Mouse (Mus musculus): ENCODE measurements at regions not wholly inside any gene's neighbourhood (a gene's known extent, or its start where the extent isn't known, plus 50 kb on each side); places are given as distances from the start of the nearest gene placed in this dataset.
A peak's percentile ranks its signal among the peaks of the same experiment; 100 is the strongest.

DNA sequence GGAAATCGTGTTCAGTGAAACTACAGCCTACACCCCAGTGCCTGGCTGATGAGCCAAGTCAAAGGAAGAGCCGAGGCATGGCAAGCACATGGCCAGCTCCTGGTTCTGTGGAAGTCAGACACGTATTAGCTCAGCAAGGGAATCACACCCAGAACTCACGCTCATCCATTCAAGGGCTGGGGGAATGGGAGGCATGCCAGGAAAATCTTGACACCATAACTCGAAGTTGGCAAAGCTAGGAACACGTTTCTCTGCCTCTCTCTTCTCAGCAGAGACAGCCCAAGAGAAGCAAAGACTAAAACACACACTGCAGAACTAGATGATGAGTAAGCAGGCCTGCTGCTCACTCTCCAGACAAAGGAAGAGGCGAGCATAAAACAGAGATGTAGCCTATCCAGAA, 53.5 kb upstream of the Ypel5 start:
- Histone ChIP-seq H3K9me3 (no peaks in the 10 kb centered on the region), H3K27ac (no peak overlapping the region), H3K36me3 (replicated peaks) (no peaks in the 10 kb centered on the region), H3K4me1 (no peaks in the 10 kb centered on the region), H3K4me3 (no peak overlapping the region), H3K27me3 (ENCODE audit: poor library complexity, severe bottlenecking) (no peaks in the 10 kb centered on the region)
- WGBS = 76% methylated on average over 7 of the region's 7 CpGs
- DNase-seq (ENCODE audit: extremely low spot score, low spot score) = no peak

DNA sequence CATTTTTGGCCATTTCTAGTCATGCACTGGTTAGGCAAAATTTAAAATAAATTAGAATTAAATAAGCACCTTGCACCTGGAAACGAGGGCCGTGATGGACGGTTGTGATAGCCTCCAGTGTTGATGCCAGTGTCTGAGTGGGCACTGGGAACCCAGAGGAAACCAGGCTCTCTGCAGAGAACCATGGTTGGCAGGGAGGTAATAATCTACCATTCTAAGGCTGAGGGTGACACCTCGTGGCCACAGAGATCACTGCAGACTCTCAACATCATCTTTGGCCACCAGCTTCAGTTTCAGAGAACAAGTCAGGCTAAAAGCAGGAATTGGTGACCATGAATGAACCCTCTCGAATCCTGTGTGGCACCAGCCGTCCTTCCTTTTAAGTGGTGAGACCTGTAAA, 54.5 kb upstream of the Ypel5 start:
- Histone ChIP-seq H3K27ac (no peak overlapping the region), H3K27me3 (ENCODE audit: poor library complexity, severe bottlenecking) (no peaks in the 10 kb centered on the region), H3K4me1 (no peaks in the 10 kb centered on the region), H3K36me3 (replicated peaks) (no peaks in the 10 kb centered on the region), H3K4me3 (no peak overlapping the region), H3K9me3 (no peaks in the 10 kb centered on the region)
- WGBS = 30% methylated on average over 6 of the region's 6 CpGs
- DNase-seq (ENCODE audit: extremely low spot score, low spot score) = peak; percentile 50

DNA sequence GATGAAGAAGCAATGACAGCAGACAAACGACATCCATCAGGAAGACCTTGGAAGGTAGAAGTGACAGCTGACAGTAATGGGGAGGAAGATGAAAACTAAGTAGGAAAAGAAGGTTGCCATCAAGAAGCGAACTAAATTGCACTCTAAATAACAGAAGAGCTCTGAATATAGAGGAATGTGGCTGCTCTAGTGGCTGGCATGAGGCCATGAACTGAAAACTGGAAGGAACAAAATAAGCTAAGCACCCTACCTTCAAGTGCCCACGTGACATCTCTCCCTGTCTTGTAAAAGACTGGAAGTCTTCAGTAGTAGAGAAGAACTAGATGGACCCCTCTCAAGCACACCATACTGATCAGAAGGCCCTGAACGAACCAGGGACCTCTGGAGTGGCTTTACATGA, 68.0 kb upstream of the Ypel5 start:
- H3K4me3 ChIP-seq = no peak overlapping the region
- no peaks in the 10 kb centered on the region for H3K9me3 ChIP-seq
- no peak for DNase-seq (ENCODE audit: extremely low spot score, low spot score)
- no peaks in the 10 kb centered on the region for H3K27me3 ChIP-seq (ENCODE audit: poor library complexity, severe bottlenecking)
- no peaks in the 10 kb centered on the region for H3K4me1 ChIP-seq
- H3K36me3 ChIP-seq (replicated peaks) = no peaks in the 10 kb centered on the region
- WGBS = 75% methylated on average over 4 of the region's 4 CpGs
- no peak overlapping the region for H3K27ac ChIP-seq

DNA sequence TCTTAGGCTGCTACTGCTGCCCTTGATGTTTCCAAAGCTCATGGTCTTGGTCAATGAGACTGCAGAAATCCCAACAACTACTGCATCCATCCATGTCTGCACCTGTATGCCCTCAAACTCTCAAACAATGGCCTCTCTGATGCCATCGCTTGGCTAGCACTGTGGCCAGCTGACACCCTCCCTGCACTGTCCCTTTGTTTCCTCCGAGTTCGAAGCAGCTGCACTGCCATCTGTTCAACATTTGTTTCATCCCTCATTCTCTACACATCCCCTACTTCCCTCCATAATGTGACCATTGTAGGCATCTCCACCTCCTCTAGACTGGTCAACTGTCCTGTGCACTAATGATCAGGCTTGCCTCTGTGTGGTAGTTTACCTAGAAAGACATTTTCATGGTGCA, 75.3 kb upstream of the Ypel5 start:
- no peaks in the 10 kb centered on the region for H3K9me3 ChIP-seq
- DNase-seq (ENCODE audit: extremely low spot score, low spot score) = no peak
- no peaks in the 10 kb centered on the region for H3K36me3 ChIP-seq (replicated peaks)
- WGBS = 74% methylated on average over 3 of the region's 3 CpGs
- no peak overlapping the region for H3K4me3 ChIP-seq
- no peaks in the 10 kb centered on the region for H3K27me3 ChIP-seq (ENCODE audit: poor library complexity, severe bottlenecking)
- no peaks in the 10 kb centered on the region for H3K4me1 ChIP-seq
- H3K27ac ChIP-seq = no peak overlapping the region

DNA sequence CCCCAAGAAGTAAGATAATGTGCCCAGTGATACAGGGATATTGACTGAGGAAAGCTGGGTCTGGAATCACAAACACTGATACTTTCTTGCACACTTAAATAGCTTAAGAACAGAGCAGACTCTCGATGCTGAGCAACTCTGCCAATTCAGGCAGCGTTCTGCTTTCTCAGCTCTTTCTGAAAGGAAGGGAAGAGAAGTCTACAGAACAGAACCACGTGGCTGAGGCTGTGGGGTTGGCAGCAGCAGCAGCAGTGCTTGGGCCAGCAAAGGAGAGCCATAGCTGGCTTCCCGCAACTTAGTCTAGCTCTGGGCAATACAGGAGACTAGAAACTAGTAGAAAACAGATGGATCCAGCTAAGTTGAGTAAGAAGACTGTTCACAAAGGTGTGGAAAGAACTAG, 89.8 kb upstream of the Ypel5 start:
- H3K27ac ChIP-seq = no peak overlapping the region
- H3K4me3 ChIP-seq = no peak overlapping the region
- no peaks in the 10 kb centered on the region for H3K27me3 ChIP-seq (ENCODE audit: poor library complexity, severe bottlenecking)
- no peaks in the 10 kb centered on the region for H3K36me3 ChIP-seq (replicated peaks)
- H3K9me3 ChIP-seq = no peaks in the 10 kb centered on the region
- DNase-seq (ENCODE audit: extremely low spot score, low spot score) = no peak
- 66% methylated on average over 4 of the region's 4 CpGs for WGBS
- H3K4me1 ChIP-seq = no peaks in the 10 kb centered on the region

DNA sequence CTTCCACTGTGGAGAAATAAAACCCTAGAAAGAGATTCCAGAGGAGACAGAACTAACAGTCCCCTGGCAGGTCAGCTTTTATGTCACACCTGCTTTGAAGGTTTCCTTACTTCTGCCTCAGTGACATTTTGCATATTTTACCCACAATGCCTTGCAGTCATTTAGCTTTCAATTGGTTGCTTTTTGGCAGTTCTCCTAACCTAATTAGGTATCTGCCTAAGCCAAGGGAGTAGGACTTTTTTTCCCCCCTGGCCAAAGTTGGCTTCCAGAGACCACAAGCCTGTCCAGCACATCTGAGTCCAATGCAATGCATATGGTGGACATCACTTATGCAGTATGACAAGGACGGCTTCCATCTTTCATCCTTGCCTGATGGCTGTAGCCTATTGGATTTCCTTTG, 103.2 kb upstream of the Ypel5 start:
- Histone ChIP-seq H3K4me3 (no peak overlapping the region), H3K27me3 (ENCODE audit: poor library complexity, severe bottlenecking) (no peaks in the 10 kb centered on the region), H3K9me3 (no peaks in the 10 kb centered on the region), H3K4me1 (peaks cover 4% of the 10 kb centered on the region; the same call in 1 of the 2 replicates), H3K36me3 (replicated peaks) (no peaks in the 10 kb centered on the region), H3K27ac (no peak overlapping the region)
- DNase-seq (ENCODE audit: extremely low spot score, low spot score) = no peak
- 91% methylated on average over 1 of the region's 1 CpGs for WGBS

DNA sequence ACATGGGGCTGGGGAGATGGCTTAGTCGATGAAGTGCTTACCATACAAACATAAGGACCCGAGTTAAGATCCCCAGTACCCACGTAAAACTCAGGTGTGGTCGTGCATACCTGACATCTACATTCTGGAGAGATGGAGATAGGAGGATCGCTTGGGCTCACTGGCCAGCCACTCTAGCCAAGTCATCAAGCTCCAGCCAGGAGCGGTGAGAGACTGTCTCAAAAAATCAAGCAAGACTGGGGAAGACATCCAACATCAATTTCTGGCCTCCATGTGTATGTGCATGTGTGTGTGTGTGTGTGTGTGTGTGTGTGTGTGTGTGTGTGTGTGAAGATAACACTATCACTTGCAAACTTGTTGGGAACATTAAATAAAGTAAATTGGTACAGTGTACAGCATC, 104.6 kb upstream of the Ypel5 start:
- WGBS = 87% methylated on average over 6 of the region's 6 CpGs

DNA sequence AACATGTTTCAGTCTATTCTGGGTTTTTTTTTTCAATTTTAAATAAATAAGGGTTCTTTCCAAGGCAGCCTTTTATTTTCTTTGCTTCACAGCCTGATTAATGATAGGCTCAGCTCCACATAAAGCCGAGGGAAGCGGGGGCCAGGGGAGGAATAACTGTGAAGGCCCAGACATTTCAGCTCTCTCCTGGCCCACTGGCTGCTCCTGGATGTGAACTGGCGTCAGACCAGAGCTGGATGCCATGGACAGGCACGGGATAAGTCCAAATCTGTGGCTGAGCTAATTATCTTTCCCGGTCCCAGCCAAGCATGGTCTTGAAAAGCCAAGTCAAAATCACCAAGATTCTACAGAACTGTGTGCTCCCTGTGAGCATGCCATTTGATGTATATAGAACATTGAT, 105.1 kb upstream of the Ypel5 start:
- H3K4me3 ChIP-seq = no peak overlapping the region
- no peaks in the 10 kb centered on the region for H3K9me3 ChIP-seq
- WGBS = 87% methylated on average over 5 of the region's 5 CpGs
- no peaks in the 10 kb centered on the region for H3K36me3 ChIP-seq (replicated peaks)
- no peaks in the 10 kb centered on the region for H3K27me3 ChIP-seq (ENCODE audit: poor library complexity, severe bottlenecking)
- H3K4me1 ChIP-seq = peaks cover 4% of the 10 kb centered on the region; the same call in 1 of the 2 replicates
- no peak for DNase-seq (ENCODE audit: extremely low spot score, low spot score)
- no peak overlapping the region for H3K27ac ChIP-seq

More for the DNA sequence above, 104.6 kb upstream of the Ypel5 start:
- no peaks in the 10 kb centered on the region for H3K9me3 ChIP-seq
- no peak overlapping the region for H3K4me3 ChIP-seq
- no peaks in the 10 kb centered on the region for H3K36me3 ChIP-seq (replicated peaks)
- H3K27ac ChIP-seq = no peak overlapping the region
- no peaks in the 10 kb centered on the region for H3K27me3 ChIP-seq (ENCODE audit: poor library complexity, severe bottlenecking)
- H3K4me1 ChIP-seq = peaks cover 4% of the 10 kb centered on the region; the same call in 1 of the 2 replicates
- DNase-seq (ENCODE audit: extremely low spot score, low spot score) = no peak

DNA sequence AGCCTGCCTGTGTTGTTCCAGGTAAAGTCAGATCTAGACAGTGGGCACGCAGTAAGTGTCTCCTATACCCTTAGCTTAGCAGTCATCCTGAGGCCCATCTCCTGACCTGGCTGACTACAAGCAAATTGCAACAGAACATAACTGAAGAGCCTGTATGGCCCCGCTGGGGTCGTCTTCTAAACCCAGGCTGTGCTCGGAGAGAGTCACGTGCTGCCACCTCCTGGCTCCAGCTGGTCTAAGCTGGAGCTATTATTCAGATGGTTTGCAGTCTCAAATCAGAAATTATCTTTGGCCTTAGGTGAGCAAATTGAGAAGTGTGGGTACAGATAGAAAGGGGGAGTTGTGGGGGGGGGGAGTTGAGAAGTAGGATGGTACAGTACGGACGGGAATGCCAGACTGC, 115.5 kb upstream of the Ypel5 start:
- H3K36me3 ChIP-seq (replicated peaks) = no peaks in the 10 kb centered on the region
- H3K9me3 ChIP-seq = no peaks in the 10 kb centered on the region
- H3K4me1 ChIP-seq = no peaks in the 10 kb centered on the region
- H3K27me3 ChIP-seq (ENCODE audit: poor library complexity, severe bottlenecking) = no peaks in the 10 kb centered on the region
- no peak overlapping the region for H3K27ac ChIP-seq
- DNase-seq (ENCODE audit: extremely low spot score, low spot score) = peak; percentile 19
- WGBS = 55% methylated on average over 7 of the region's 7 CpGs
- H3K4me3 ChIP-seq = no peak overlapping the region

DNA sequence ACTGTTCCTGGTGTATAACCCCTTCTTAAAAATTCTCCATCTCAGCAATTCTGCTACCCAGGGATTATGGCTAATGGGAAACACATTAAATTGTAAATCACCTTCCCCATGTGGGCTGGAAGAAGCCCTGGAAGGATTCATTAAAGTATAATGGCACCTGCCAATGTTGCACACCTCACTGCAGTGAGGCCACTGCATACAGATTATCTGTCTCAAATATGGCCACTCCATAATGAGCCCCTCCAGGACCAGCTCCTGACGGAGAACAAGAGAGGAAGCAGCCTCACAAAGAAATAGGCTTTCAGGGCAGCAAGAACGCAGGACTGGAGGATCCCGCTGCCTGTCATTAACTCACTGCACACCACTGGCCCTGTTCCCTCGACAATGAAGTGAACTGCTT, 115.2 kb upstream of the Alk start:
- H3K4me3 ChIP-seq = no peak overlapping the region
- H3K36me3 ChIP-seq (replicated peaks) = no peaks in the 10 kb centered on the region
- H3K27ac ChIP-seq = no peak overlapping the region
- no peaks in the 10 kb centered on the region for H3K27me3 ChIP-seq (ENCODE audit: poor library complexity, severe bottlenecking)
- no peak for DNase-seq (ENCODE audit: extremely low spot score, low spot score)
- 62% methylated on average over 4 of the region's 4 CpGs for WGBS
- H3K9me3 ChIP-seq = no peaks in the 10 kb centered on the region
- H3K4me1 ChIP-seq = no peaks in the 10 kb centered on the region

DNA sequence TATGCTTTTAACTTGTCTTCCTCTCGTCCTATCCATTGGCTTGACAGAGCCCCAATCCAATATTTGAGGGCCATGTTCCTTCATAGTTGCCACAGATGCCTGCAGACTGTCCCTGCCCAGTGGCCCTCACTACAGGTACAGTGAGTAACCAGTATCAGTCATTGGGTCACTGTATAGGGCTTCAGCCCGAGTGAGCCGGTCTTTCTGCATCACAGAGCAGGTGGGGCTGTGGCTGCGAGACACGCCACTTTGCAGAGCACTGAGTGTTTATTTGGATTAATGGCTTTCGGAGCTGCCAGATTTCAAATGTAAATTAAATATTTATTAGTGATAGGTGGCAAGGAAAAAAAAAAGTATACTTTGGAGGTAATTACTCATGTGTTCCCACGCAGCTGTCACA, 87.2 kb upstream of the Alk start:
- WGBS = 91% methylated on average over 7 of the region's 7 CpGs

DNA sequence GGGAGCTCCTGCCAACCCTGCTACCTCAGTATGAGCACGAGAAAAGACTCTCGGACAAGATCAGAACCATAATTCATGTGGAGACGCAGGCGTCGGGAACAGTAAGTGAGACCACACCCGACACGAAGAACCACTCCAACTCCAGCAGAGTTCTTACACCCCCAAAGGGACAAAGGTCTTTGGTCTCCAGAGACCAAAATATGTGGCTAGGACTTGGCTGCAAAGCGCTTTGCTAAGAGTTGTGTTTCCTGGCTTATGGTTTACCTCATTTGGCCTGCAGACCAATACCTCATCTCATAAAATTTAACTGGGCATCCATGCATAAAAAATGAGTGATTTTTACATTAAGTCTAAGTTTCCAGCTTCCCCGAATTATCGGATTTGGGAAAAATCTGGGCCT, 85.2 kb upstream of the Alk start:
- no peak overlapping the region for H3K4me3 ChIP-seq
- no peaks in the 10 kb centered on the region for H3K4me1 ChIP-seq
- 97% methylated on average over 10 of the region's 10 CpGs for WGBS
- no peak for DNase-seq (ENCODE audit: extremely low spot score, low spot score)
- no peaks in the 10 kb centered on the region for H3K36me3 ChIP-seq (replicated peaks)
- H3K27me3 ChIP-seq (ENCODE audit: poor library complexity, severe bottlenecking) = no peaks in the 10 kb centered on the region
- no peaks in the 10 kb centered on the region for H3K9me3 ChIP-seq
- H3K27ac ChIP-seq = no peak overlapping the region

More for the DNA sequence above, 87.2 kb upstream of the Alk start:
- Histone ChIP-seq H3K27ac (no peak overlapping the region), H3K36me3 (replicated peaks) (no peaks in the 10 kb centered on the region), H3K4me1 (no peaks in the 10 kb centered on the region), H3K4me3 (no peak overlapping the region), H3K9me3 (no peaks in the 10 kb centered on the region), H3K27me3 (ENCODE audit: poor library complexity, severe bottlenecking) (no peaks in the 10 kb centered on the region)
- DNase-seq (ENCODE audit: extremely low spot score, low spot score) = no peak

DNA sequence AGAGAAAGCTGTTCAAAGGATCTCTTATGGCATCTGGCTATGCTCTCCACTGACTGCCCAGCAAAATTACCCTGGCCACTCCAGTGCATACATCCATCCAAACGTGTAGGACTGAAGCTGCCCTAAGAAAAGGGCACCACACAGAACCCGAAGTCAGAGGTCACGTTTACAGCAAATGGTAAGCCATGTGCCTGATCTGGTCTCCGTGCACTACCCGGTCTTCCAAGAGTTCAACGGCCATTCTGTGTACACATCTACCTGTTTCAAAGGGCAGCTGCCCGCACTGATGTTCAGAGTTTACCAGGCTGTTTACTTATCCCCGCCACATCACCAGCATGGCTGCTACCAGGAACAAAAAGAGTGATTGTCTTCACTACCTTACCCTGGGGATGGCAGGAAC, 84.4 kb upstream of the Alk start:
- Histone ChIP-seq H3K27ac (no peak overlapping the region), H3K36me3 (replicated peaks) (no peaks in the 10 kb centered on the region), H3K27me3 (ENCODE audit: poor library complexity, severe bottlenecking) (no peaks in the 10 kb centered on the region), H3K4me3 (no peak overlapping the region), H3K9me3 (no peaks in the 10 kb centered on the region), H3K4me1 (no peaks in the 10 kb centered on the region)
- 88% methylated on average over 8 of the region's 8 CpGs for WGBS
- DNase-seq (ENCODE audit: extremely low spot score, low spot score) = no peak

DNA sequence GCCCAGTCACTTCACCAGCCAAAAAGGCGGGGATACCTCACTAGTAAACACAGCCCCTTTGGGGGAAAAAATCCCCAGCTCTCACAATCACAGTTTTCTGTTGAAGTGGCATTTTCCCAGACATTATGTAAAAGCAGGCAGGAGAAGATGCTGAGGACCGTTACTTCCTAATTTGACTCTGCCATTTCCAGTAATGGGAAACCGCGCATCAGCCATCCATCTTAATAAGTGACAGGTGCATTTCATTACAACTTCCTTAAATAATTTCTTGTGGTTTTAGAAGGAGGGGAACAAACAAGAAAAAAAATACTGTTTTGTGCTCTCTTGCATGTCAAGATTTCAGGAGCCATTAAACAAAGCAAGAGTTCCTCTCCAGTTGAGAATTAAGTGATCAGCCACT, 70.2 kb upstream of the Alk start:
- DNase-seq (ENCODE audit: extremely low spot score, low spot score) = no peak
- H3K36me3 ChIP-seq (replicated peaks) = no peaks in the 10 kb centered on the region
- 89% methylated on average over 4 of the region's 4 CpGs for WGBS

More for the DNA sequence above, 70.2 kb upstream of the Alk start:
- Histone ChIP-seq H3K4me3 (no peak overlapping the region), H3K27me3 (ENCODE audit: poor library complexity, severe bottlenecking) (no peaks in the 10 kb centered on the region), H3K9me3 (no peaks in the 10 kb centered on the region), H3K4me1 (no peaks in the 10 kb centered on the region), H3K27ac (no peak overlapping the region)

Data from forebrain, embryonic 10.5 days (tissue).